Mouse (Mus musculus): ENCODE measurements around the gene Wdr19.

- peak; percentile 60 for TF ChIP-seq CTCF (IDR thresholded peaks at IDR 0.05)
- TF ChIP-seq EP300 (IDR thresholded peaks at IDR 0.05), result no peak
Measured at GRCm38 (mm10) chr5:65242740-65243139, 43.2 kb downstream of the Wdr19 start.

All from lung, postnatal 0 days (tissue).